Mouse (Mus musculus): Measurements from ENCODE around the gene Gsto1.

GRCm38 (mm10) chr19:47817692-47818091 is 37.1 kb upstream of the Gsto1 start:
- TF ChIP-seq CTCF (IDR thresholded peaks at IDR 0.05; ENCODE audit: insufficient read depth, low read depth, low read length) (no peak), POLR2A (IDR thresholded peaks at IDR 0.05; ENCODE audit: insufficient read depth, low read depth, low read length) (no peak)
